Mouse (Mus musculus): ENCODE results near the gene Gm17349. TPM values are rescaled to one million over a fixed set of nuclear protein-coding genes. Genes with fewer than 3 reads are reported as not detected.

Gene Gm17349
- total RNA-seq, 4 experiments from 2014 or later: 30.4 to 55.2 (median 34.8) TPM

- DNase-seq: no peak
Measured at GRCm38 (mm10) chr15:99661121-99661830, 44.0 kb downstream of the Gm17349 start.

DNA sequence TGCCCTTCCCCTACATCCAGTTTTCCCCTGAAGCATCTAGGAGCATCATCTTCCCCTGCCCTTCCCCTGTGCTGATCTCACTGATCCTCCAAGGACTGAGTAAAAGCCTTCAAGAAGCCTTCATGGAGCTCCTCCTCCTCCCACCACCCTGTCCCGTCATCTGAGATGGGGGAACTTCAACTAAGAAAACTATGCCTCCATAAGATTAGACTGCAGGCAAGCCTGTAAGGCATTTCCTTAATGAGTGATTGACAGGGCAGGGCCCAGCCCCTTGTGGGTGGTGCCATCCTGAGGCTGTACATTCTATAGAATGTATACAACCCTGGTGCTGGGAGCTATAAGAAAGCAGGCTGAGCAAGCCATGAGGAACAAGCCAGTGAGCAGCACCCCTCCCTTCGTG, 46.9 kb downstream of the Gm17349 start:
- no peak for DNase-seq

GRCm38 (mm10) chr15:99655956-99656355, 49.3 kb downstream of the Gm17349 start:
- DNase-seq: no peak

- DNase-seq: no peak
Measured at GRCm38 (mm10) chr15:99653876-99654275, 51.4 kb downstream of the Gm17349 start.

GRCm38 (mm10) chr15:99653291-99653690, 52.0 kb downstream of the Gm17349 start:
- no peak for DNase-seq

Other genes with a start within 250 kb of the Gm17349 start
- gene Nckap5l, start 247.7 kb downstream of the Gm17349 start, total RNA-seq (2022): 10 to 100 TPM; 20.2 to 54.8 (median 28.3) TPM
- gene Bcdin3d, start 230.8 kb downstream of the Gm17349 start, total RNA-seq (2022): 1 to 10 TPM; 5.2 to 8.1 (median 7.1) TPM
- 10 to 100 TPM; 33.7 to 54.7 (median 43.2) TPM for gene Faim2, start 177.3 kb downstream of the Gm17349 start, total RNA-seq (2022)
- gene Aqp2, start 126.4 kb downstream of the Gm17349 start, total RNA-seq (2022): 1 to 10 TPM; 1.0 to 5.2 (median 1.9) TPM
- 1 to 10 TPM in 1 of 4 experiments, under 1 TPM in 3; 0.43 to 2.1 (median 0.73) TPM for gene Aqp5, start 114.7 kb downstream of the Gm17349 start, total RNA-seq (2022)
- gene Aqp6, start 104.1 kb downstream of the Gm17349 start, total RNA-seq (2022): not detected
- 1 to 10 TPM; 2.5 to 5.6 (median 4.8) TPM for gene Racgap1, start 53.8 kb downstream of the Gm17349 start, total RNA-seq (2022)
- 1 to 10 TPM; 1.4 to 2.5 (median 1.8) TPM for gene Asic1, start 35.1 kb downstream of the Gm17349 start, total RNA-seq (2022)
- gene Smarcd1, start 3.4 kb downstream of the Gm17349 start, total RNA-seq (2022): 10 to 100 TPM; 45.2 to 90.5 (median 62.8) TPM
- gene Gpd1, start 12.0 kb upstream of the Gm17349 start, total RNA-seq (2022): 100 to 1,000 TPM; 189 to 666 (median 461) TPM
- 100 to 1,000 TPM; 200 to 304 (median 253) TPM for gene Cox14, start 20.1 kb upstream of the Gm17349 start, total RNA-seq (2022)
- 10 to 100 TPM; 58.2 to 67.4 (median 59.8) TPM for gene Cers5, start 67.4 kb upstream of the Gm17349 start, total RNA-seq (2022)
- 10 to 100 TPM; 42.8 to 70.7 (median 52.7) TPM for gene Lima1, start 170.0 kb upstream of the Gm17349 start, total RNA-seq (2022)

Data from adrenal gland, adult 8-10 months (tissue).